Mouse (Mus musculus) inflammation-experienced regulatory T-cells, adult 6 months (primary cell): ENCODE measurements around the gene Trim42. TPM values are rescaled to one million over a fixed set of nuclear protein-coding genes. Genes with fewer than 3 reads are reported as not detected.

Experiments
- ATAC-seq: one replicate; pipeline ENCODE4 v1.8.0; 2017
- polyA plus RNA-seq, 3 experiments: library from polyadenylated mRNA; unstranded; fragments of 100-300 nt; shearing (Covaris generic); gene quantifications; one replicate each; pipeline ENCODE4 v1.2.1; 2017

Trim42 gene
- polyA plus RNA-seq = not detected

- ATAC-seq = no peak
Observed at GRCm38 (mm10) chr9:97369591-97369990, at the start of gene Trim42. TSS of gene Trim42 (minus strand) at chr9:97369958.

DNA sequence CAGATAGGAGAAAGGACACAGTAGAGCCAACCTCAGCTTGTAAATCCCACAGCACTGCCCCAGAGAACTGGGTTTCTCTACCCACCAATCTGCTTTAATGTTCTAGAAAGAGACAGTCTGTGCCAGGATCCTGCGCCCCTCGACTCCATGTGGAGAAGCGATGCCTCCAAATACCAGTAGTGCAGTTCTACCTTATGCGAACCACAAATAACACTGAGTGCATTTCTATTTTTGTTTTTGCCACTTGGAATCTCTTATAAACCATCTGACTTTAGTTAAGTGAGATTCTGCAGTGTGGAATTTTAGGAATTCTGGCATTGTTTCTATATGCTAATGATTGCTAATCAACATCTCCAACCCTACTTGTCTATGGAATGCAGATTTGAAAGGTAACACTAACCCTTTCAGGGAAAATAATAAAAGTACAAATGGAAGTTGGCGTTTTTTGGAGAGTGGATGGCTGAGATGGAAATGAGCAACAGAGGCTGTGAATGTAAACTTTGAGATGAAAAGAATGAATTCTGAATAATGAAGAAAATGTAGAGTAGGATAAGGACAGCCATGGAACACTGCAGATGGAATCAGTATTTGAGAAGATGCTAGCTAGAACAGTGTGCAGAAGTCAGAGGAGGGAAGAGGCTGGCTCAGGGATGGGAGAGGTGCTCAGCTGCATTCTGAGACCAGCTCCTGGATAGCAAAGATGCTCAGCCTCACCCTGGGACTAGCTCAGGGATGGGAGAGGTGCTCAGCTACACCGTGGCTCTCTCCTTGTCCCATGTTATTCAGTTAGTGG, 45.3 kb upstream of the Trim42 start:
- no peak for ATAC-seq

DNA sequence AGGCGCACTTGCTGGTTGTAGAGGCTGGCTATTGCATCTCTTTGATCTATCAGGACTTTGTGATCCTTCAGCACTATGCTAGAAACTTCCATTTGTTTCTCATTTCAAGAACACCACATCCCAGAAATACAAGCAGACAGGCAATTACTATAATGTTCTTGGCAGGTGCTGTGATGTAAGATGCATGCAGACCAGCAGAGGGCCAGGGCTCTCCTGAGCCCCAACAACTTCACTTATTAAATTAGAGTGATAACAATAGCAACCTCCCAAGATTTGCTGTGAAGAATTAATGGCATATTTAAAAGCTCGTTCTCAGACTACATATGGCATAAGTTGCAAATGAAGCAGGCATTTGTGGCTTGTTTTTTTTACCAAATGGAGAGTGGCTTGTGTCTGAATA, 38.4 kb upstream of the Trim42 start:
- no peak for ATAC-seq

GRCm38 (mm10) chr9:97356441-97356840, 13.3 kb downstream of the Trim42 start:
- ATAC-seq = no peak

DNA sequence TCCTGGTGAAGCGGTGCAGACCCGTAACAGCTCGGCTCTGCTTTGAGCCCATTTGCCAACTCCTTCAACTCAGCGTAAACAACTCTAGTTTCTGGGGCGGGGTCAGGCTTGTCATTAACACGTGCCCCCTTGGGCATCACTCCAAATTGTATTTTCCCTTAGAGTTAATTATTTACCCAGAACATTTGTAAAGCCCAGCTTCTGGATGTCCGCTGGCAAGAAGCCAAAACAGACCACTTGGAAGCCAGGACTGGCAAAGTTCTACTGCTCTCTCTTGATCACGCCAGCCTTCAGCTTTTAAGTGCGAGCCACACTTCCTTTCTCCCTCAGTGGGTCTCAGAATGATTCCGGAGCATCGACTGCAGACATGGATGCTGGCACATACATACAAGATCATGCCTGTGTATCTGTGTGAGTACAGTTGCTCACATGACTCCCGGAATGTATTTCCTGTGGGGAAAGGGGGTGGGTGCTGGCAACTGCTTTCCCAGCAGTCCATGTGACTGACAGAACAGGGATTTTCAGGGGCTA, 24.9 kb downstream of the Trim42 start:
- ATAC-seq = no peak

DNA sequence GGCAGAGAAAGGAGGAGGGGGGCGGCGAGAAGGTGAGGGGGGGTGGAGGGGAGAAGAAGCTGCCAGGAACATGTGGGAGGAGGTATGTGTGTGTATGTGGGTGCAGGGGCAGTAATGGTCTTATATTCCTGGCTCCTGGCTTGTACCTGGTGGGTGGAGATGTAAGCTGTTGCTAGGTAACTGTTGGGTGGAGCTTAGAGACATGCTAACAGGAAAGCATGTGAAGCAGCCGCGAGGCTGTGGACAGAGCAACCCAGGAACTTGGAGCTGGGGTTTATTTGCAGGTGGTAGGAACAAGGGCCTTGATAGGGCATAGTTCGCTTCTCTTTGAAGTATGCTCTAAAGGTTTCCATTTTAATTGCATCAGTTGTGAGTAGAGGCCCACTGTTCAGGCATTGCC, 28.0 kb downstream of the Trim42 start:
- no peak for ATAC-seq

DNA sequence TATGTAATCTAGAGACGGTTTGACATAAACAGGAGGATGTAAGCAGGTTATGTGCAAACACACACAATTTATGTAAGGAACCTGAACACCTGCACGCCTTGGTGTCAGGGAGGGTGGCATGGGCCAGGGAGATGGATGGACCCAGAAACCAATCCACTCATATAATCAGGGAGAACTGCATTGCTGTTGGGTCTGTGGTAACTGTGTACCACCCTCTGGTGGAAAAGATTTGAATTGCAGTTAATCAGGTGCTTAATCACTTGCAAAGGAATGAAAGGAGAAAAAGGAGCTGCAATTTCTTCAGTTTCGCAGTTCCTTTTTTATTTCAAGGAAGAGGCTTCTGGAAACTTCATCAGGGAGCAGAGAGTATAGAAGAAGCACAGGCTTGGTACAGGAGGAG, 46.9 kb downstream of the Trim42 start:
- ATAC-seq = no peak

GRCm38 (mm10) chr9:97322120-97322519, 47.6 kb downstream of the Trim42 start:
- no peak for ATAC-seq

GRCm38 (mm10) chr9:97315421-97316055, 54.2 kb downstream of the Trim42 start:
- ATAC-seq = no peak

GRCm38 (mm10) chr9:97311614-97312013, 58.1 kb downstream of the Trim42 start:
- no peak for ATAC-seq

- ATAC-seq = no peak
Observed at GRCm38 (mm10) chr9:97309509-97310053, 60.2 kb downstream of the Trim42 start.

DNA sequence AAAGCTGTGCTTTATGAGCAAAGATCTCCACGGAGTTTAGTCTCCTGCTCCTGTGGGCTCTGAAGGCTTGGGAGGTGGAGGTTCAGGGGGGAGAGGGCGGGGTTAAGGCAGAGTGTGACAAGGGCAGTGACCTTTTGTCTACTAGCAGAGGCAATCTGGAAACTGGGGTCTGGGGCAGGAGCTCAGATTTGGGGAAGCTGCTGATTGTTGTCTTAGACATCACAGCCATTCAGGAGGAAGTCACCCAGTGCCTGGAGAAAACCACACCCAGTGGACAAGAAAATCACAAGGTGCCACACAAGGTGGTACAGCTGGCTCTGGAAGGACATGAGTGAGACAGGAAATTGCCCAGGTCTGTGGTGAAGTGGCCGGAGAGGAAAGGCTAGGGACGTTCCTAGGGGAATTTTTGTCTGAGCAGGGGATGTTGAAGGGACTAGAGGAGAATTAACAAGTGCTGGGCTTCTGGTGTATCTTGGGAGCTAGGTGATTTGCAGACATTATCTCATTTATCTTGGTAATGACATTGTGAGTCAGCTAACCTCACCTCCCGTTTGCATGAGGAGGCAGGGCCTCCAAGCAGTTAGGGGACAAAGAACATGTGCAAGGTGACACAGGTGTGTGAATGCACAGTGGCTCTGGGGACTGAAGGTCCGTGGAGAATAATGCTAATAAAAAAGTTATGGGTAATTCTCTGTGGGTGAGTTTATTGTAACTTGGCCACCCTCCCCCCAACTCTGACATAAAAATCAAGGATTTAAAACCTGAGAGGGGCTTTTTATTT, 61.9 kb downstream of the Trim42 start:
- ATAC-seq = no peak
